Mouse (Mus musculus) B cell, adult 2 months (primary cell): ENCODE data around the gene Marf1.
"Not testable (repeated sequence)": the region's sequence is repeated elsewhere in the genome, so short reads cannot be mapped to it uniquely, and the experiment has no call there.

Experiments
- DNase-seq, 2 experiments: peaks; one replicate each; pipeline ENCODE4 v3.0.0; 2022

Marf1 gene

DNA sequence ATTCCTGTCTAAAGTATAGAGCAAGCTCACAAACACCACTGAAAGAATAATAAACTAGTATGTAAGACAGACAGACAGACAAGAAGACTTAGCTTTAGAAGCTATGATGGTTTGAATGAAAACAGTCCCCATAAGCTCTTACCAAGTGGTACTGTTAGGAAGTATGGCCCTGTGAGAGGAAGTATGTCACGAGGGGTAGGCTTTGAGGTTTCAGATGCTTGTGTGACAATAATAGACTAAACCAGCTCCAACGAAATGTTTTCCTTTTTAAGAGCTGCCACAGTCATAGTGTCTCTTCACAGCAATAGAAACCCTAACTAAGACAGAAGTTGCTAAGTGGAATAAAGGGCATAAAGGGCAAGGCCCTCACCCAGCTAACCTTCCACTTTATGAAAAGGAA is 28.1 kb downstream of the Marf1 start:
- DNase-seq = no peak

DNA sequence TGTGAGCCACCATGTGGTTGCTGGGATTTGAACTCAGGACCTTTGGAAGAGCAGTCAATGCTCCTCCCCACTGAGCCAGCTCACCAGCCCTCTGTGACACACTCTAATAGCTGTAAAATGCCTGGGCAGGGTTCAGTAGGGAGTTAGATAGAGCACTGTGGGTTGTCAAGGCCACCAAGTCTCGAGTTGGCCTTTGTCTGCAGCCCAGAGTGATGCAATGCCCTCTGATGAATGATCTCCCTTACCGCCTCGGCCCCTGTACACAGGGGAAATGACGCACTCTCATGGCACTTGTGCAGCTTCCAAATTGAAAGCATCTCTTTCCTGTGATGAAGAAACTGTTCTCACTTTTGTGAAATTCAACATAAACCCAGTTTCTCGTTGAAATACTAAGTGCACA is 31.3 kb downstream of the Marf1 start:
- no peak for DNase-seq

- DNase-seq = no peak
Measured at GRCm38 (mm10) chr16:14131376-14131775, 31.8 kb downstream of the Marf1 start.

DNA sequence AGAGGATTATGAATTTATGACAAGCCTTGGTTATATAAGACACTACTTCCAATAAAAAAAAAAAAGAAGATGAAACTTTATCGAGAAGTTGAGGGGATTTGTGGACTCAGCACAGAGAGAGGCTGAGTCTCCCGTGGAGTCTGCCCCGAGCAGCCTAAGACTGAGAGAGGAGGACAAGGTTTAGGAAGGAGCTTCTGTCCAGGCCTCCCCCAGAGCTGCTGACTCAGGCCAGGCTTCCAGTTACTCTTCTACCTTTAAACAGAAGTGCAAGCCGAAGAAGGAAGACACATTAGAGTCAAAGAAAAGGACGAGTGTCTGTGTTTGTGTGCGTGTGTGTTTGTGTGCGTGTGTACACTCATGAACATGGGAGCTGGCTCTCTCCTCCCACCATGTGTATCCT is 32.4 kb downstream of the Marf1 start:
- DNase-seq = no peak

- DNase-seq = no peak
Measured at GRCm38 (mm10) chr16:14128977-14129376, 34.2 kb downstream of the Marf1 start.

DNA sequence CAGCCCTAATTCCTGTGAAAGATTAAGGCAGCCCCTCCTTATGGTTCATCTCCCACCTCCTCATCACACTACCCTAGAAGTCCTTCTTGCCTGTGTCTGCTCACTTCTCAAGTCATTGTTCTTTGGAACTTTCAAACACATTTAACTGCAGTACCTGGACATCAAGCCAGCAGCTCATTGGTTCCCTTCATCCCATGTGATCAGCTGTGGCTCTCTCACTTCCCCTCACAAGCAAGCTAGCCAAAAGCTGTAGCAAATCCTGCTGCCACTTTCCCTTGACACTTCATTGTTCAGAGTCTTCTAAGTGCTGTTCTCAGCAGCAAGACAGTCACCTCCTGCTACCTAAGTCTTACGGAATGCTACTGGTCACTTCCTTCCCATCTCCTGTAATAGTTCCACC is 37.9 kb downstream of the Marf1 start:
- DNase-seq = no peak

DNA sequence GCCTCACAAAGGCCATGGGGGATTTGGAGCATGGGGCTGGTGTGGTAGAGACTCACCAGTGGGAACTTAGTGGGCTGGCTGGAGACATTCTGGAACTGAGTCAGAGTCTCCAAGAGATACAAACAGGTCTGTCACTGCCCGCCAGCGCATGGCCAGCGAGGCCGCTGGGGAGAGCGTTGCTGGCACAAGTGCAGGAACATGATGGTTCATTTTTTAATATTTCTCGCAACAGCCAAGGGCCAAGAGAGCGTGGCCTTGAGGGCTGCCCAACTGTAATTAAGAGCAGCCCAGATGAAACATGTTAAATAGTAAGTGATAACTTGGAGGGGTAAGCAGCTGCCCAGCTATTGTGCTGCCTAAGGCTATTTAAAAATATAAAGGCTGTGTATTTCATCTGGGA is 38.4 kb downstream of the Marf1 start:
- no peak for DNase-seq

DNA sequence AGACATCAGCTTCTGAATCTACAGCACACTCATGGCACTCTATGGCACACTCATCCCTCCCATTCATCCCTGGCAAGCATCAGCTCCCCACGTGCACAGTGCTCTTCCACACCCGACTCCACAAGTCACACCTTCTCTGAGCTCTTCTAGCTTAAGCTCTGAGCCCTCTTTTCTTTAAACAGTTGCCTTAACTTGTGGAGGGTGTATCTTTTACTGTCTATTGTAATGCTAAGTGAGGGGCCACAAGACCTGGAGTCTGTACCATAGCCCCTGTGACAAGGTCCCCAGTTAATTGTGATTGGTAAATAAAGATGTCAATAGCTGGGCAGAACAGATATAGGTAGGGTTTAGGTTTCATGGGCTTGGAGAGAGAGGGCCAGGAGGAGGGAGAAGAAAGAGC is 39.2 kb downstream of the Marf1 start:
- no peak for DNase-seq

DNA sequence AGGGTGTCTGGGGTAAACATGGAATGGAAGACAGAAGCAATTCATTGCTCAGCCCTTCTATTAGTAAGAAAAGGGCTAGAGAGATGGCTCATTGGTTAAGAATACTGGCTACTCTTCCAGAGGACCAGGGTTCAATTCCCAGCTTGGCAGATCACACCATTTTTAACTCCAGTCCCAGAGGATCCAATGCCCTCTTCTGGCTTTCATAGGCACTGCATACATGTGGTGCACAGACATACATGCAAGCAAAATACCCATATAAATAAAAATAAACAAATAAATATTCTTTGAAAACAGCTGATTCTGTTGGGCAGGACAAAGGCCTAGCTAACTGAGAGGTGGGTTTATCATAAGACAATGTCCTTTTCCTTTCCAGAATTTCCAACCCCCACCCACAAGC is 40.6 kb downstream of the Marf1 start:
- DNase-seq = no peak

DNA sequence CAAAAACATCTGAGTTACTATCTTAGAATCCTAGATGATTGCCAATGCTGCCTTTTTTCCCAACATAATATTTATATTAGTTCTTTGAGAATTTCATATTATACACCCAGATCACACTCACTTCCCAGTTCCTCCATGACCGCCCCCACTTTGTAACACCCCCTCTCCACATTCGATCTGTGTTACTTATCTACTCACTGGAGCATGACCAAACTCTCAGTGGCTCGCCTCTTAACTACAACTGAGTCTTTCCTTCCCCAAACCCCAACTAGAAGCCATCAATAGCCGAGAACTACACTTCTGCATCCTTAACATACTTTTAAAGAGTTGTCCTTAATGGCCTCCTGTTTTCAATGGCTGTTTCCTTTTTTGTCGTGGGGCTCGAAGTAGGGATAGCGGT is 41.6 kb downstream of the Marf1 start:
- DNase-seq = no peak

- no peak for DNase-seq
Measured at GRCm38 (mm10) chr16:14120941-14121340, 42.2 kb downstream of the Marf1 start.

DNA sequence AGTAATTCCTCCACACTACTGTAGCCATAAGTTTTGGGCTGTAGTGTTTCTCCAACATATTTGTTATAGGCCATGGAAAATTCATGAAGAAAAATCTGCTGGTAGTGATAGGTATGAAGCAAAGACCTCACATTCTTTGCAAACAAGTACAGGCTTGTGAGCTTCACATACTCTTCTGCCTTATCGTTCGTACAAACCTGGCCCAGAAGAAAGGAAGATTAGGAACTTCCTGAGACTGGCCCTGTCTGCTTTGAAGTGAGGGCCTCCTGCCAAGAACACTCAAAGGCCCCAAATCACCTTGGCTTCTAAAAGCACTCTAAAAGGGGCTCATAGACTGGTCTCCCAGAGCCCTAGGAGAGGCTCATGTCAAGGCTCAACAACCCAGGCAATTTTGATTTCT is 45.9 kb downstream of the Marf1 start:
- DNase-seq = no peak

DNA sequence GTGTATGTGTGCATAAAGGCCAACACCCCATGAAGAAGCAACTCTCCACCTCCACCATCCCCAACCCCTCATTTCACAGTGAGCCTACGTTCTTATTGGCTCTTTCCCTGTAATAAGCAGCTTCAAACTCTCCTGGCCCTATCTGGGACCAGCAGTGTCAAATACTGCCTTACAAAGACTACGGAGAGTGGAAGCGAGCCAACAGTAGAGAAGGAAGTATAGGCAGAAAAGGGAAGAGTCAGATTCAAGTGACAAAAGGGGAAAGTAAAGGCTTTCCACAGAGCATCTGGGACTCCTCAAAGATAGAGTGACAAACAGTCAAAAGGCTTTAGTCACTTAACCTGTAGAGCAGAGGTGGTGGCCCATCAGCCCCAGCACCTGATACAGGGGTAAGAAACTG is 50.4 kb downstream of the Marf1 start:
- no peak for DNase-seq

DNA sequence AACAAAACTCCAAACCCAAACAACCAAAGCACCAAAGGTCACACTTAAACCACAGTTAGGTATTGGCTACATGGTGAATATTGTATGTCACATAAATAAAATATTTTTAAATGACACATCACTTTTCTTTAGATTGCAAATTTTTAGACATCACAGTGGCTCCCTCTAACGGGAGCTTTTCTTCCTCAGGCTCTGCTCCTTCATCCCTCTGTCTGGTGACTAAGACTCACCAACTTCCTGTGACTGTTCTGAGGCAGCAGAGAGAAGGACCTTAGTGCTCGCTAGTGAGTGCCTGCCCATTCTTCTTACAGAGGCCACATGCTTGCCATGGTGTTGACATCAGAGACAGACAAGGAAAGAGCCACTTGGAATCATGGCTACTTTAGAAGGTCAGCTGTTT is 51.0 kb downstream of the Marf1 start:
- DNase-seq = no peak

DNA sequence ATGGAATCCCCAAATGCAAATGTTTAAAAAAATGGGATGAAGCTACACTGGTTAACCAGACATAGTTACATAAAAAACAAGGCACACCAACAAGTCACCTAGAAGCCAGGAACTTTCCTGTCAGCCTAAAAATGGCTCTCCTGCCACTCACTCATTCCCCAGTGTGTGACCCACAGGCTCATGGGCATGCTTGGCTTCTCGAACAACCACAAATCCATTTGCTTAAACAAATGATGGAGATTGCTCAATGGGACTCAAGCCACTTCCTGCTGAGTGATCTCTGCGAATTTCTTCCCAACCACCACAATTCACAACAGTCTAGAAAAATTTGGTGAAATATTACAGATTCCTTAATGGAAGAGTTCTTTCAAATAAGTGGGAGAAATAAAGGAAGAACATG is 52.2 kb downstream of the Marf1 start:
- DNase-seq = no peak

DNA sequence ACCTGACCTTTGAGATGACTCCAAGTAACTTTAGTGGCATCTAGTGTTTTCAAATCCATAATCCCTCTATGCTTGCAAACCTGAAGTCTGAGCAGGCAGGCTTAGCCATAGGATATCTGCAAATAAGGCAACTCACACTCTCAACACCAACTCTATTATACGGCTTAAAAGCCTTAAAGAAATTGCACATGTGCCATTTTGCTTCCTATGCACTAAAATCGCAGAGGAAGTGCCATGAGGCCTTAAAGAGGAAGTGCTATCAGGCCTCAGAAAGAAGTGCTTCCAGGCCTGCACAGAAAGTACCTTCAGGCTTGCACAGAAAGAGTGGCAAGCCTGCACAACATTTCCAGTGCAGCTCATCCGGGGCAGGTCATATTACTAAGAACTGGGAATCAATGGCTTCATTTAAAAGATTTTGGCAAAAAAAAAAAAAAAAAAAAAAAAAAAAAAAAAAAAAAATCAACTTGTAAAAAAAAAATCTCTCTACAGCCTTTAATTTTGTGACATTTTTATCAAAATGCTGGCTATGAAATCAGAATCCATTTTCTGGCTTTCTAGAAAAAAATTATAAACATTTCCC is 53.4 kb downstream of the Marf1 start:
- DNase-seq = peak; percentile 9 to 22

DNA sequence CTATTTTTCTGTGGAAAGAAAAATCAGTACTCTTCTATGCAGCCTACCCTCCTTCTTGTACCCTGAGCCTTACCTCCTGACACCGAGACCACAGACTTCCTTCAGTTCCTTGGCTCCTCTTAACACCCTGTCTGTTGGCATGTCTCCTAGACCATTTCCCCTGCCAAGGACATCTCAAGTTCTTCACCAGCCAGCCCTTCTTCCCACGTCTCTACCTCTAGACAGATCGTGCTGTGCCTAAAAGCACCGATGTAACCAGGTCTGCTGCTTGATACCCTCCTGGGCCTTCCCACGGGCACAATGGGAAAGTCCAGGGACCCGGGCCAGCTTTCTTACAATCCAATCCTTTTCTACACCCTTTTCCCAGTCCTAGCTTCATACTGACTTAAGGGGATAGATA is 57.3 kb downstream of the Marf1 start:
- no peak for DNase-seq

DNA sequence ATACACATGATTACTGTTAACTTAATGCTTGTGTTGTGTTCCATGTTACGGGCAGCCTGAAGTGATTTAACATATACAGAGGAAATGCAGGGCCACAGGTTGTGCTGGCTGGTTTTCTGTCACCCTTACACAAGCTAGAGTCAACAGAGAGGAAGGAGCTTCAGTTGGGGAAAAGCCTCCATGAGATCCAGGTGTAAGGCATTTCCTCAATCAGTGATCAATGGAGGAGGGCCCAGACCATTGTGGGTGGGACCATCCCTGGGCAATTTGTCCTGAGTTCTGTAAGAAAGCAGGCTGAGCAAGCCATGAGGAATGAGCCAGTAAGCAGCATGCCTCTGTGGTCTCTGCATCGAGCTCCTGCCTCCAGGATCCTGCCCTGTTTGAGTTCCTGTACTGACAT is 71.4 kb downstream of the Marf1 start:
- no peak for DNase-seq

- no peak for DNase-seq
Measured at GRCm38 (mm10) chr16:14089296-14089695, 73.9 kb downstream of the Marf1 start.

DNA sequence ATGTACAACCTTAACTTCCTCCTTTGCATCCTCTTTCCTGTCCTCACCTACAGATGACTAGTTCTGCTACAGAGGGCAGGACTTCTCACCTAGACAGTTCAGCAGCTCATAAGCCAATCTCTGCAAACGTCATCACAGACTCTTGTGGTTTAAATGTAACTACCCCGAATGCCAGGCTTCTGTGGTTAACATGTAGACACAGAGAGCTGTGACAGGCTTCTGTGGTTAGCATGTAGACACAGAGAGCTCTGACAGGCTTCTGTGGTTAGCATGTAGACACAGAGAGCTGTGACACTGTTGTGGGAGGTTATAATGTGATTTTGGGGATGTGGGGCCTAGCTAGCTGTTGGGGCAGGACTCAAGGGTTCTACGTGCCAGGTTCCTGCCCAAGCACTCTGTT is 74.9 kb downstream of the Marf1 start:
- peak; percentile 37 to 54 for DNase-seq

- DNase-seq = no peak
Measured at GRCm38 (mm10) chr16:14082925-14083324, 80.2 kb downstream of the Marf1 start.

- DNase-seq = no peak
Measured at GRCm38 (mm10) chr16:14070471-14071169, 92.5 kb downstream of the Marf1 start.

DNA sequence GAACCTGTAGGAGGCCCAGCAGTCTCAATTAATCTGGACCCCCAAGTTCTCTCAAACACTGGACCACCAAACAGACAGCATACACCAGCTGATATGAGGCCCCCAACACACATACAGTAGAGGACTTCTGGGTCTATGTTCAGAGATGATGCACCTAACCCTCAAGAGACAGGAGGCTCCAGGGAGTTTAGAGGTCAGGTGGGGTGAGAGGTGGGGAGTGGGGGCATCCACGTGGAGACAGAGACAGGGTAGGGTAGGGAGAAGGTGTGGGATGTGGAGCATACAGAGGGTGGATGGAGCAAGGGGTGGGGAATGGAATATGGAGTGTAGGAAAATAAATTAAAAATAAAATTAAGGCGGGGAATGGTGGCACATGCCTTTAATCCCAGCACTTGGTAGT is 94.5 kb downstream of the Marf1 start:
- not testable (repeated sequence) for DNase-seq

GRCm38 (mm10) chr16:14066571-14066970 is 96.6 kb downstream of the Marf1 start:
- DNase-seq = not testable (repeated sequence)

- DNase-seq = no peak
Measured at GRCm38 (mm10) chr16:14059869-14060268, 103.3 kb downstream of the Marf1 start.
